Mouse (Mus musculus) CH12.LX (cell line): ENCODE results near the gene Tmem132d. TPM values are rescaled to one million over a fixed set of nuclear protein-coding genes. Genes with fewer than 3 reads are reported as not detected.
"Not testable (repeated sequence)": the region's sequence is repeated elsewhere in the genome, so short reads cannot be mapped to it uniquely, and the experiment has no call there.

Source experiments
- DNase-seq: peaks from one replicate; pipeline ENCODE4 v3.0.0-alpha.2; 2013; ENCODE audit errors: extremely low read depth
- H3K27ac ChIP-seq: 2 replicates; pipeline ENCODE4 v1.5.1; 2012; ENCODE audit warnings: low read depth, mild to moderate bottlenecking, control low read depth, moderate library complexity; ENCODE audit not compliant: insufficient read depth
- H3K27me3 ChIP-seq: replicated peaks from 2 replicates; pipeline ENCODE3; 2012; ENCODE audit warnings: inconsistent platforms
- H3K36me3 ChIP-seq, 2 experiments: replicated peaks in 1 of 2; 2 replicates each; pipeline versions ENCODE3 to v1.6.1; 2012; ENCODE audit warnings: inconsistent platforms in 1 of 2, low read length in 1 of 2, mild to moderate bottlenecking in 1 of 2, mixed read lengths in 1 of 2, moderate library complexity in 1 of 2; ENCODE audit not compliant: control insufficient read depth in 1 of 2, insufficient read depth in 1 of 2
- H3K4me1 ChIP-seq, 2 experiments: 2 replicates each; pipeline ENCODE4 v1.6.1; 2012; ENCODE audit warnings: inconsistent platforms in 1 of 2, moderate library complexity in 1 of 2; ENCODE audit not compliant: insufficient read depth in 2 of 2, control insufficient read depth in 1 of 2
- H3K4me2 ChIP-seq: 2 replicates; pipeline ENCODE4 v1.6.1; 2012; ENCODE audit warnings: low read depth, mild to moderate bottlenecking, control low read depth; ENCODE audit not compliant: poor library complexity, insufficient read depth, severe bottlenecking
- H3K4me3 ChIP-seq, 3 experiments: fragments of 150-350 bp in 1 of 3; sonication (generic) in 1 of 3; replicated peaks in 1 of 3; 2 replicates each; pipeline versions ENCODE3 to v1.5.1; 2011 to 2012; ENCODE audit warnings: low read depth in 2 of 3, low read length in 2 of 3, mild to moderate bottlenecking in 2 of 3, moderate library complexity in 2 of 3, control low read depth in 1 of 3, improper control_type of control experiment in 1 of 3, inconsistent platforms in 1 of 3, mixed read lengths in 1 of 3; ENCODE audit not compliant: poor library complexity in 1 of 3
- H3K79me2 ChIP-seq: replicated peaks from 2 replicates; pipeline ENCODE4 v1.6.1; 2012; ENCODE audit warnings: mild to moderate bottlenecking, moderate library complexity; ENCODE audit not compliant: control insufficient read depth, poor library complexity, insufficient read depth, severe bottlenecking; ENCODE audit errors: extremely low read depth
- H3K9ac ChIP-seq: 2 replicates; pipeline ENCODE4 v1.6.1; 2012; ENCODE audit warnings: low read depth, mild to moderate bottlenecking, control low read depth, moderate library complexity; ENCODE audit not compliant: insufficient read depth
- H3K9me3 ChIP-seq: replicated peaks from 2 replicates; pipeline ENCODE3; 2012; ENCODE audit warnings: low read length, inconsistent platforms, mixed read lengths
- BHLHE40 ChIP-seq: IDR thresholded peaks from 2 replicates; pipeline ENCODE4 v1.6.1; 2011; ENCODE audit warnings: mild to moderate bottlenecking, low read depth, low read length, improper control_type of control experiment
- CHD2 ChIP-seq: IDR thresholded peaks from 2 replicates; pipeline ENCODE4 v1.6.1; 2011; ENCODE audit warnings: low read length, improper control_type of control experiment
- CTCF ChIP-seq, 2 experiments: IDR thresholded peaks in 1 of 2; conservative IDR thresholded peaks in 1 of 2; 2 replicates each; pipeline ENCODE4 v1.5.1; 2011 to 2012; ENCODE audit warnings: low read depth in 2 of 2, low read length in 2 of 2, improper control_type of control experiment in 1 of 2, inconsistent platforms in 1 of 2, mild to moderate bottlenecking in 1 of 2, moderate library complexity in 1 of 2
- EP300 ChIP-seq: IDR thresholded peaks from 2 replicates; pipeline ENCODE4 v1.6.1; 2011; ENCODE audit warnings: low read length, improper control_type of control experiment
- JUN ChIP-seq: IDR thresholded peaks from 2 replicates; pipeline ENCODE4 v1.6.1; 2011; ENCODE audit warnings: low read depth, mild to moderate bottlenecking, low read length, improper control_type of control experiment, moderate library complexity; ENCODE audit not compliant: insufficient read depth
- MAX ChIP-seq: IDR thresholded peaks from 2 replicates; pipeline ENCODE4 v1.6.1; 2011; ENCODE audit warnings: low read length, improper control_type of control experiment
- MYC ChIP-seq: IDR thresholded peaks from 2 replicates; pipeline ENCODE4 v1.6.1; 2011; ENCODE audit warnings: low read depth, mild to moderate bottlenecking, improper control_type of control experiment, low read length
- NELFE ChIP-seq: IDR thresholded peaks from 2 replicates; pipeline ENCODE4 v1.6.1; 2011; ENCODE audit warnings: low read depth, low read length, improper control_type of control experiment
- NRF1 ChIP-seq: IDR thresholded peaks from 2 replicates; pipeline ENCODE4 v1.6.1; 2014; ENCODE audit warnings: low read depth, mild to moderate bottlenecking, inconsistent platforms, low read length, improper control_type of control experiment, moderate library complexity
- POLR2A ChIP-seq: IDR thresholded peaks from 2 replicates; pipeline ENCODE4 v1.6.1; 2011; ENCODE audit warnings: low read depth, mild to moderate bottlenecking, improper control_type of control experiment, low read length
- POLR2AphosphoS2 ChIP-seq: IDR thresholded peaks from 2 replicates; pipeline ENCODE4 v1.6.1; 2011; ENCODE audit warnings: low read depth, low read length, improper control_type of control experiment
- RAD21 ChIP-seq: IDR thresholded peaks from 2 replicates; pipeline ENCODE4 v1.6.1; 2011; ENCODE audit warnings: low read depth, mild to moderate bottlenecking, low read length, improper control_type of control experiment, moderate library complexity
- SMC3 ChIP-seq: IDR thresholded peaks from 2 replicates; pipeline ENCODE4 v1.6.1; 2011; ENCODE audit warnings: low read depth, low read length, improper control_type of control experiment
- USF1 ChIP-seq: IDR thresholded peaks from 2 replicates; pipeline ENCODE4 v1.6.1; 2014; ENCODE audit warnings: low read depth, mild to moderate bottlenecking, inconsistent platforms, low read length, improper control_type of control experiment
- ZNF384 ChIP-seq: IDR thresholded peaks from 2 replicates; pipeline ENCODE4 v1.6.1; 2012; ENCODE audit warnings: low read depth, low read length, improper control_type of control experiment, inconsistent platforms
- dilution Hi-C: fragments of 300-500 bp; cut with MboI; formaldehyde crosslinking; loops from 2 replicates; pipeline ENCODE4 v1.14.3; 2020; ENCODE audit warnings: low sequenced_read_pairs; ENCODE audit not compliant: extremely low pct_unique_long_range_greater_than_20kb, extremely low pct_ligation_motif_present
- in situ Hi-C: fragments of 300-500 bp; cut with MboI; formaldehyde crosslinking; loops from 3 replicates; pipeline ENCODE4 v1.14.3; 2019; ENCODE audit warnings: low sequenced_read_pairs, low pct_ligation_motif_present, low pct_unique_long_range_greater_than_20kb, mixed read lengths
- polyA plus RNA-seq: library from polyadenylated mRNA; unstranded; fragments of >175 nt; gene quantifications from 2 replicates; pipeline ENCODE4 v1.2.1, GENCODE M21; 2012; ENCODE audit warnings: low read depth; ENCODE audit not compliant: insufficient read length
- total RNA-seq, 2 experiments: library from RNA; depleted of rRNA; stranded (reverse); fragments of 300-350 nt in 1 of 2; fragments of >200 nt in 1 of 2; gene quantifications; 2 replicates each; pipeline ENCODE4 v1.2.3; 2012 to 2014

The Tmem132d gene
- total and polyA plus RNA-seq, 3 experiments = not detected

DNA sequence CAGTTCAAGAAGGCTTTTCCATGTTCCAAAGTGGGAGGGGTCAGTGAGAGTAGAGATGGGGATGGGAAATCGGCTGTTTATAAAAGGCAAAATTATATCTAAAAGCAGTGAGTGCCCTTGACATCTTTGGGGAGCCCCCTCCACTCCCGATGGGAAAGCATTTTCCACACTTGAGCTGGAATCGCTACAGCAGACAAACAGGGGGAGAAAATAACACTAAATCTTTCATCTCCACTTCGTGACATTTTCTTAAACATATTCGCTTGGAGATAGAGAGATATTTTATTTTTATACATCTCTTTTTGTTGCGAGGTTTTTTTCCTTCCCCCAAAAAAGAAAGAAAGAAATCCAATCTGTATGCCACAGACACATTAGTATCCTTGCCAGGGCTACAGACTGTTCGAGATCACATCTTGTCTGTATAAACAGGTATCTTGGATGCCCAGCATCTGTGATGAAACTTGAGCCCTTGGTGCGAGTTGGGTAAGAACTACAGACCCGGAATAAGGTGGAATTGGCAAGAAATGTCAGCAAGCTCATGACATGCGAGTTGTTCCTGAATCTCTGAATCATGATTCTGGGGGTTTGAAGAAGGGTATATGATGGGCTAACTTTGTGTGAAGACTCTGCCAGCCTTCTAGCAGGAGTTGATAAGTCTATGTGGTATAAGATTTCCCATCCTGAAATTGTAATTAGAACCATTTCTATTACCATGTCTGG is 436.2 kb downstream of the Tmem132d start (continued):
- TF ChIP-seq BHLHE40 (no peak), CTCF (conservative IDR thresholded peaks at IDR 0.05 in 1 of 2, IDR thresholded peaks at IDR 0.05 in 1 of 2; ENCODE audit: low read depth in 2 of 2, low read length in 2 of 2) (no peak)

DNA sequence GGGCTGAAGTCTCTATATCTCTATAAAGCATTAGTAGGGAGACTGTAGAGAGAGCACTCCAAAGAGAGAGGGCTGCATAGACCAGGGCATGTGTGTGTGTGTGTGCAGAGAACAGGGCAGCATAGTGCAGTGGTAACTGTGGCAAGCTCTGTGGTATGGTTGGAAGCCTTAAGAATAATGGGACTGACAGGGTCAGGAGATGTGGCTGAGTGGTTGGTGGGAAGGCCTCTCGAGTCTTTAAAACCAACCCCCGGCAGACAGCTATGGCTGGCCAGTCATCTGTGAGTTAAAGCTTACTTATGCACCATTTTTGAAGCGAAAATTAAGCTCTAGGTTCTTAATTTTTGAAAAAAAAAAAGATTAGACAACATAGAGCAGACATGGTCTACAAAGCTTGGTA is 439.4 kb downstream of the Tmem132d start:
- dilution Hi-C loops = no loop called here
- no peak for DNase-seq
- TF ChIP-seq ZNF384 (no peak), CHD2 (no peak)
- TF ChIP-seq, all 38 proteins: peak for 0
- Histone ChIP-seq H3K79me2 (no peaks in the 10 kb centered on the region), H3K9me3 (peaks cover 60% of the 10 kb centered on the region), H3K27me3 (no peaks in the 10 kb centered on the region), H3K36me3 (no peaks in the 10 kb centered on the region), H3K4me2 (no peak overlapping the region), H3K27ac (no peak overlapping the region), H3K4me3 (no peak overlapping the region), H3K4me1 (no peaks in the 10 kb centered on the region), H3K9ac (no peak overlapping the region)
- in situ Hi-C loops = no loop called here

DNA sequence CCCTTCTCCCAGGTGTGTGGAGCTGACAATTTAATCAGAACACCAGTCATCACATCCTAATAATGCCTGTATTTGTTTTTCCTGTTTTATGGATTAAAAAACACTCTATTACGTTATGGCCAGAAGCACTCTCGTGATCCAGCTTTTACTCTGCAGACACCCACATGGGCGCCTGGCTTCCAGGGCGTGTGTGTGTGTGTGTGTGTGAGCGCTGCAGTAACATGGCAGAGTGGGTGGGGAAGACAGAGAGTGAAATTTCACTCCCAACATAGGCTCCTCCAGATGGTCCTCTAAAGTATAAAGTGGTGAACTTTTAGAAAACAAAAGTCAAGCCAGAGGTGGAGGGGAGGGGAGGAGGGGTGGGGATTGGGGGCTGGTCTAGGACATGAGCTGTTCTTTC is 442.1 kb downstream of the Tmem132d start:
- dilution Hi-C loops (no loop called here), in situ Hi-C loops (no loop called here)
- H3K36me3 ChIP-seq = no peaks in the 10 kb centered on the region
- H3K79me2 ChIP-seq = no peaks in the 10 kb centered on the region
- no peak overlapping the region for H3K4me2 ChIP-seq
- no peak overlapping the region for H3K4me3 ChIP-seq
- no peak for DNase-seq
- no peak overlapping the region for H3K27ac ChIP-seq
- peaks cover 59% of the 10 kb centered on the region for H3K9me3 ChIP-seq
- TF ChIP-seq NELFE = no peak
- TF ChIP-seq POLR2AphosphoS2 = no peak
- TF ChIP-seq POLR2A = no peak
- TF ChIP-seq MYC = no peak
- TF ChIP-seq JUN = no peak
- no peak for TF ChIP-seq SMC3
- TF ChIP-seq MAX = no peak
- TF ChIP-seq NRF1 = no peak
- TF ChIP-seq RAD21 = no peak
- TF ChIP-seq EP300 = no peak
- TF ChIP-seq USF1 = no peak
- TF ChIP-seq CTCF (conservative IDR thresholded peaks at IDR 0.05 in 1 of 2, IDR thresholded peaks at IDR 0.05 in 1 of 2; ENCODE audit: low read depth in 2 of 2, low read length in 2 of 2) = no peak
- TF ChIP-seq, all 38 proteins: peak for 0
- Histone ChIP-seq H3K4me1 (no peaks in the 10 kb centered on the region), H3K27me3 (no peaks in the 10 kb centered on the region), H3K9ac (no peak overlapping the region)

DNA sequence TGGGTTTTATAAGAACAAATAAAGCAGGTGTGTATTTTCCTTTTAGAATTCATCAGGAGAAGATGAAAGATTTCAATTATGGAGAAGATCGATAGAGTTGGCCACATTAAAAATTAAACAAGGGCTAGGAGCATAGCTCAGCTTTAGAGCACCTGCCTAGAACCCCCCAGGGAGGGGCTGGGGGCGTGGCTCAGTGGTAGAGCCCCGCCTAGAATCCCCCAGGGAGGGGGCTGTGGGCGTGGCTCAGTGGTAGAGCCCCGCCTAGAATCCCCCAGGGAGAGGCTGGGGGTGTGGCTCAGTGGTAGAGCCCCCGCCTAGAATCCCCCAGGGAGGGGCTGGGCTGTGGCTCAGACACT is 452.9 kb downstream of the Tmem132d start:
- H3K27me3 ChIP-seq, H3K9ac ChIP-seq, H3K4me2 ChIP-seq, dilution Hi-C loops, H3K27ac ChIP-seq, DNase-seq, H3K79me2 ChIP-seq, H3K4me3 ChIP-seq, in situ Hi-C loops, H3K4me1 ChIP-seq, H3K36me3 ChIP-seq: not testable (repeated sequence)
- H3K9me3 ChIP-seq = peaks cover 76% of the 10 kb centered on the region
